In genomic region chr1:155698373-155699159, GRCm38 (mm10) we compare ENCODE assay signal across 11 mouse cellular contexts. TPM values are rescaled to one million over a fixed set of nuclear protein-coding genes. Genes with fewer than 3 reads are reported as not detected.
DNase-seq lines count a peak whose midpoint lies in the region; ATAC-seq lines count a peak whose summit lies in the region.
"Had no signal": no experiment of that assay in that cellular context is flagged by ENCODE, and none has a peak within 500 bp of the region (broad histone marks: within the 10 kb centered on the region; RNA-seq: fewer than 3 reads in every experiment).

No protein-coding gene starts in this region.

- intact Hi-C loops in heart, postnatal 25 days (cut with DNase I): no loop called here

- H3K4me3 ChIP-seq in neural tube, embryonic 15.5 days (replicated peaks): no peak overlapping the region

- H3K4me2 ChIP-seq in neural tube, embryonic 15.5 days: peak overlapping the region; percentile 26

- 23% methylated on average over 17 of the region's 17 CpGs for WGBS in neural tube, embryonic 15.5 days

- no peaks in the 10 kb centered on the region for H3K27me3 ChIP-seq in neural tube, embryonic 15.5 days (replicated peaks)

- H3K27ac ChIP-seq in neural tube, embryonic 15.5 days (replicated peaks): no peak overlapping the region; the same call in 1 of the 2 replicates

- peak; percentile 36 for DNase-seq in layer of hippocampus, adult 11-12 months (ENCODE audit: low spot score)
- DNase-seq in layer of hippocampus, adult 9-10 months (ENCODE audit: low spot score): no peak
- DNase-seq in cerebellum, postnatal 14 days: peak; percentile 75 to 76
- peak; percentile 30 to 55 for DNase-seq in kidney, postnatal 25 days
- no peak for DNase-seq in lung, postnatal 14 days
- DNase-seq in heart, postnatal 25 days (ENCODE audit: low spot score): no peak
- DNase-seq: midbrain, embryonic 14.5 days had no signal

- peaks cover 22% of the 10 kb centered on the region for H3K4me1 ChIP-seq in neural tube, embryonic 15.5 days

- no peaks in the 10 kb centered on the region for H3K36me3 ChIP-seq in neural tube, embryonic 15.5 days

- H3K9ac ChIP-seq in neural tube, embryonic 15.5 days (replicated peaks): no peak overlapping the region

- no peaks in the 10 kb centered on the region for H3K9me3 ChIP-seq in neural tube, embryonic 15.5 days (replicated peaks)

- ATAC-seq in neural tube, embryonic 15.5 days (ENCODE audit: low FRiP score): peak; percentile 64
- ATAC-seq in megakaryocyte-erythroid progenitor cell, adult 5-6 weeks (replicated peaks; ENCODE audit: low FRiP score, low TSS enrichment, poor library complexity, severe bottlenecking): no peak

RNA-seq across cellular contexts. Expression of gene Lhx4, which starts 52.9 kb away (rescaled TPM):
- 3.5 and 5.0 TPM in 2 replicates for polyA plus RNA-seq in neural tube, embryonic 15.5 days (2015; fragmentation: Nextera tagmentation; extraction: Ambion mirVana)
- total RNA-seq in megakaryocyte-erythroid progenitor cell, adult 5-6 weeks (2014; fragmentation: Nextera tagmentation): not detected in 2 replicates
- not detected in 2 replicates for total RNA-seq in megakaryocyte-erythroid progenitor cell, adult 5-6 weeks (2017)
- total RNA-seq in heart, postnatal 25 days (2021): not detected
- total RNA-seq: gastrocnemius, adult 18-20 months; layer of hippocampus, postnatal 14 days had no signal

Comparison
In these comparisons a context has a peak if more than half of its experiments do, and no peak if none do; other contexts are left out.
1. DNase-seq: peak in layer of hippocampus, adult 11-12 months (single experiment), cerebellum, postnatal 14 days (2 of 2) and kidney, postnatal 25 days (2 of 2); none in layer of hippocampus, adult 9-10 months (single experiment), lung, postnatal 14 days (single experiment) and heart, postnatal 25 days (single experiment).